Mouse (Mus musculus): ENCODE results near the gene Flywch2. TPM values are rescaled to one million over a fixed set of nuclear protein-coding genes. Genes with fewer than 3 reads are reported as not detected.
"Not testable (repeated sequence)": the region's sequence is repeated elsewhere in the genome, so short reads cannot be mapped to it uniquely, and the experiment has no call there.

The Flywch2 gene
- polyA plus RNA-seq, 1 experiment from 2014 or later = 19.1 TPM

DNA sequence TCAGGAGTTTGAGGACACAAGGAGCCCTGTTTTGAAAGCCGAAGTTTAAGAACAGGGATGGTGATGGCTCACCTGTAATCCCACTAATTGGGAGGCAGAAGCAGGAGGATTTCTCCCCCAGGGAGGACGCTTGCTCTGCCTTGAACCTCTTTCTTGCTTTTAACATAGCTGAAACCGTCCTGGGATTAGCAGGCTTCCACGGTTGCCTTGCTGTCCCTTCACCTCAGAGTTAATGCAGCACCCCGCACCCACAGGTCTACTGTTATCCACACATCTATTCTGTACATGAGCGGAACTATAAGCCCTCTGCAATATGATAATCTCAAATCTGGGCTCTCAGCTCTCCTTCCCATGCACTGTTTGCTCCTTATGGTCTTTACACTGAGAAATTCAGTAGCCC, 12.2 kb downstream of the Flywch2 start:
- H3K27me3 ChIP-seq (replicated peaks; ENCODE audit: control insufficient read depth, insufficient read depth, low read length) = no peaks in the 10 kb centered on the region
- no peaks in the 10 kb centered on the region for H3K4me1 ChIP-seq (replicated peaks; ENCODE audit: control insufficient read depth, insufficient read depth, low read length)
- no peaks in the 10 kb centered on the region for H3K36me3 ChIP-seq (ENCODE audit: control insufficient read depth, insufficient read depth)
- ATAC-seq = no peak
- no peaks in the 10 kb centered on the region for H3K9me3 ChIP-seq (ENCODE audit: control insufficient read depth)
- no peak for TF ChIP-seq CTCF (IDR thresholded peaks at IDR 0.05; ENCODE audit: low read depth)
- WGBS = 73% methylated on average over 6 of the region's 6 CpGs
- H3K9ac ChIP-seq (ENCODE audit: low read depth, low read length) = no peak overlapping the region
- H3K27ac ChIP-seq (ENCODE audit: low read depth, low read length) = no peak overlapping the region
- no peak overlapping the region for H3K4me2 ChIP-seq (replicated peaks; ENCODE audit: low read depth)
- H3K4me3 ChIP-seq (ENCODE audit: low read depth, low read length) = no peak overlapping the region

DNA sequence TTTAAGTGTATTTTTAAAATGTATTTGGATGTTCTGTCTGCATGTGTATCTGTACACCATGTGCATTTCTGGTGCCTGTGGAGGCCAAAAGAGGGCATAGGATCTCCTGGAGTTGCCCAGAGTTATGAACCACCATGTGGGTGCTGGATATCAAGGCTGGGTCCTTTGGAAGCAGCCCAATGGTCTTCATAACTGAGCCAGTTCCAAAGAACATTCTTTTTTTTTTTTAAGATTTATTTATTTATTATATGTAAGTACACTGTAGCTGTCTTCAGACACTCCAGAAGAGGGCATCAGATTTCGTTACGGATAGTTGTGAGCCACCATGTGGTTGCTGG, 13.7 kb downstream of the Flywch2 start:
- not testable (repeated sequence) for H3K36me3 ChIP-seq (ENCODE audit: control insufficient read depth, insufficient read depth); H3K27ac ChIP-seq (ENCODE audit: low read depth, low read length); H3K27me3 ChIP-seq (replicated peaks; ENCODE audit: control insufficient read depth, insufficient read depth, low read length); H3K4me3 ChIP-seq (ENCODE audit: low read depth, low read length); H3K4me1 ChIP-seq (replicated peaks; ENCODE audit: control insufficient read depth, insufficient read depth, low read length); ATAC-seq; H3K9ac ChIP-seq (ENCODE audit: low read depth, low read length); H3K9me3 ChIP-seq (ENCODE audit: control insufficient read depth); H3K4me2 ChIP-seq (replicated peaks; ENCODE audit: low read depth)
- WGBS = 42% methylated on average over 2 of the region's 2 CpGs

DNA sequence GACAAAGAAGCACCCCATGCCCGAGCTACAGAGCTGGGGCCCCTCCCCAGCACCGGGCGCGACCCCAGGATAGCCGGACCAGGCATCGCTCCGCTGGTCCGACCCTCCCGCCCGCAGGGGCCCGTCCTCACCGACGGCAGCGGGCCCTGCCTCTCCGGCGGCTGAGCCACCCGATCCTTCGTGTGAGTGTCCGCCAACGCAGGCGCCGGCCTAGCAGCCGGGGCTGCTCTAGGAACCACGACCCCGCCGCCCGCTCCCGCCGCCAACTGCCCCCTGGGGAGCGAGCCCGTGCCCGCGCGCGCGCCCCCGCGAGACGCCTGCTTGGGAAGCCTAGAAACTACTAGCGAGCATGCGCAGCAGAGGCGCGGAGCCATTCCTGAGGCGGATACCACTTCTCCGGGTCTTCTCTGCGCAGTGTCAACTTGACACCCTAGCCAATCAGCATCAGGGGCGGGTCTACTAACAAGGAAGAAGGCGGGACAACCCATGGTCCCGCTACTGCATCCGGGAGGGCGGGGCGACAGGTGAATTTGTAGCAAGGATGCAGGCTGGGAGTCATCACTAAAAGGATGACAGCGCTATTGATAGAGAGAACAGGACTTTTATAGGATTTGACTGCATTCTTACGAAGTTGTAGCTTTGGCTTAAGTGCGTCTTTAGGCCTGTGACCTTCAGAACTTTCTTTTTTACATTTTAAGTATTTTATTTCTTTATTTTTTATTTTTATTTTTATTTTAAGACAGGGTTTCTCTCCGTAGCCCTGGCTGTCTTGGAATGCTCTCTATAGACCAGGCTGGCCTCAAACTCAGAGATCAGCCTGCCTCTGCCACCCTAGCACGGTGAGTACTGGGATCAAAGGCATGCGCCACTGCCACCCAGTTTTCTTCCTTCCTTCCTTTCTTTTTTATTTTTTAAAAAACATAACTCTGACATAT, 14.3 kb downstream of the Flywch2 start, which contains the start of gene Flywch1:
Gene Flywch1, minus strand, starts transcription at position 319 of the 935 bp plus-strand sequence.
- H3K4me1 ChIP-seq (replicated peaks; ENCODE audit: control insufficient read depth, insufficient read depth, low read length) = no peaks in the 10 kb centered on the region
- peak within 1 kb of the TSS; percentile 90 for H3K4me2 ChIP-seq (replicated peaks; ENCODE audit: low read depth)
- 4% methylated on average over 55 of the region's 58 CpGs for WGBS
- H3K27me3 ChIP-seq (replicated peaks; ENCODE audit: control insufficient read depth, insufficient read depth, low read length) = no peaks in the 10 kb centered on the region
- peak within 1 kb of the TSS; percentile 91 for H3K4me3 ChIP-seq (ENCODE audit: low read depth, low read length)
- 0 out of 2 replicates have a peak, but pooled peaks have one; percentile 15 for TF ChIP-seq CTCF (IDR thresholded peaks at IDR 0.05; ENCODE audit: low read depth)
- peak; percentile 98 for ATAC-seq
- H3K9me3 ChIP-seq (ENCODE audit: control insufficient read depth) = no peaks in the 10 kb centered on the region
- H3K9ac ChIP-seq (ENCODE audit: low read depth, low read length) = peak within 1 kb of the TSS; percentile 80
- peak within 1 kb of the TSS; percentile 68; the same call in 1 of the 2 replicates for H3K27ac ChIP-seq (ENCODE audit: low read depth, low read length)
- no peaks in the 10 kb centered on the region for H3K36me3 ChIP-seq (ENCODE audit: control insufficient read depth, insufficient read depth)

DNA sequence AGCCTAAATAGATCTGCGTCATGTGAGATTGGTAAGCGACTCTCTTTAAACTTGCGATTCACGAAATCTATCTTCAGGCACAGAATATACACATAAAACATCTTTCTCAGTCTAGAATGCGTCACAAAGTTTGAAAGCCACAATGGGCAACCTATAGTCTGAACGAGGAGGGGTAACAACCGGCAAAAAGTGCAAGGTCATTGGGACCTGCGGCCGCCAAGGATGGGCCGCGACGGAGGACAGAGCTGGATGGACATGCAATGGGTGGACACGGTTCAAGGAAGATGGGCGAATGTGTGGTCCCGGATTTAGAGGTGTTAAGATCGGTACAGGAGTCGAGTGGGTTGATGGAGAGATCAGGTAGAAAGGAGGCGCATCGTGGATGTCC, 15.0 kb downstream of the Flywch2 start:
- Histone ChIP-seq H3K27me3 (replicated peaks; ENCODE audit: control insufficient read depth, insufficient read depth, low read length) (no peaks in the 10 kb centered on the region), H3K9me3 (ENCODE audit: control insufficient read depth) (no peaks in the 10 kb centered on the region), H3K27ac (ENCODE audit: low read depth, low read length) (peak overlapping the region; percentile 68; the same call in 1 of the 2 replicates), H3K4me1 (replicated peaks; ENCODE audit: control insufficient read depth, insufficient read depth, low read length) (no peaks in the 10 kb centered on the region), H3K9ac (ENCODE audit: low read depth, low read length) (peak overlapping the region; percentile 80), H3K36me3 (ENCODE audit: control insufficient read depth, insufficient read depth) (no peaks in the 10 kb centered on the region), H3K4me2 (replicated peaks; ENCODE audit: low read depth) (peak overlapping the region; percentile 90), H3K4me3 (ENCODE audit: low read depth, low read length) (peak overlapping the region; percentile 91)
- no peak for TF ChIP-seq CTCF (IDR thresholded peaks at IDR 0.05; ENCODE audit: low read depth)
- WGBS = under 1% methylated on average over 19 of the region's 19 CpGs
- no peak for ATAC-seq

DNA sequence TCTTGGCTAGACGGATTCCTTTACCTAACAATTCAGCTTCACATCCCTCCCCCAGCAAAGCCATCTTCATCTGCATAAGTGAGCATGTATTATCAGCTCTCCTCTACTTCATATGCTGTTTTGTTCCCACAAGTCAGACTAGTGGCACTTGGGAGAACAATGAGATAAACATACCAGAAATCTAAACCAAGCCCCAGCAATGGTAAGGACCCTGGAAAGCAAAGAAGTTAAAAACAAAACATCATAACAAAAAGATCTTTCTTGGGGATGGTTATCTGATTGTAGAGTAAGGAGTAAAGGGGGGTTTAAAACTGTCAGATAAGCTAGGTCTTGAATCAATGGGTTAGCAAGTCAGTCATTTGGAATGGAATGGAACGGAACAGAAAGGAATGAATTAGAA, 15.4 kb downstream of the Flywch2 start:
- Histone ChIP-seq H3K27ac (ENCODE audit: low read depth, low read length) (no peak overlapping the region), H3K4me3 (ENCODE audit: low read depth, low read length) (peak overlapping the region; percentile 91), H3K9me3 (ENCODE audit: control insufficient read depth) (no peaks in the 10 kb centered on the region), H3K4me2 (replicated peaks; ENCODE audit: low read depth) (peak overlapping the region; percentile 90), H3K27me3 (replicated peaks; ENCODE audit: control insufficient read depth, insufficient read depth, low read length) (no peaks in the 10 kb centered on the region), H3K9ac (ENCODE audit: low read depth, low read length) (peak overlapping the region; percentile 80; the same call in 1 of the 2 replicates), H3K36me3 (ENCODE audit: control insufficient read depth, insufficient read depth) (no peaks in the 10 kb centered on the region), H3K4me1 (replicated peaks; ENCODE audit: control insufficient read depth, insufficient read depth, low read length) (no peaks in the 10 kb centered on the region)
- no peak for ATAC-seq
- TF ChIP-seq CTCF (IDR thresholded peaks at IDR 0.05; ENCODE audit: low read depth) = no peak
- WGBS = 41% methylated on average over 2 of the region's 2 CpGs

DNA sequence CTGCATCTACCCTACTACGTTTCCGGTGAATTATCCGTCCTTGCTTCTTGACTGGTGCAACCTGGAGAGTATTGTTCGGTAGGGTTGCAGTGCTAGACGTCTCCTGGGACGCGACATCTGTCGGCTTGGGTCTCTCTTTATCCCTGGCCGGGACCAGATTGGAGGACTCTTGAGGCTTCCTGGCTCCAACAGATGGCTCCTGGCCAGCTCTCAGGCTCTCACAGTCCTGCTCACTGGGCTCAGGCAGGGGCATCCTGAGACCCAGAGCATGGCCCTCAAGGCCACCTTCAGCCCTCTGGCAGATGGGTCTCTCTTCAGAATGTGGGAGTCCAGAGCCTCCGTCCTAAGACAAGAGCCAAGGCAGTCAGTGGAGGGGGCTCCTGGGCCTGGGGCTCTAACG, 22.9 kb downstream of the Flywch2 start:
- H3K4me1 ChIP-seq (replicated peaks; ENCODE audit: control insufficient read depth, insufficient read depth, low read length) = no peaks in the 10 kb centered on the region
- no peak overlapping the region for H3K27ac ChIP-seq (ENCODE audit: low read depth, low read length)
- ATAC-seq = no peak
- WGBS = 87% methylated on average over 11 of the region's 11 CpGs
- H3K4me3 ChIP-seq (ENCODE audit: low read depth, low read length) = no peak overlapping the region
- no peak overlapping the region for H3K9ac ChIP-seq (ENCODE audit: low read depth, low read length)
- peaks cover 22% of the 10 kb centered on the region for H3K36me3 ChIP-seq (ENCODE audit: control insufficient read depth, insufficient read depth)
- H3K9me3 ChIP-seq (ENCODE audit: control insufficient read depth) = no peaks in the 10 kb centered on the region
- no peak for TF ChIP-seq CTCF (IDR thresholded peaks at IDR 0.05; ENCODE audit: low read depth)
- no peaks in the 10 kb centered on the region for H3K27me3 ChIP-seq (replicated peaks; ENCODE audit: control insufficient read depth, insufficient read depth, low read length)
- H3K4me2 ChIP-seq (replicated peaks; ENCODE audit: low read depth) = no peak overlapping the region

Data from intestine, postnatal 0 days (tissue).